Mouse (Mus musculus) C2C12 (cell line): ENCODE data around the gene Zfp36.

Source experiments
- CTCF ChIP-seq: IDR thresholded peaks from one replicate; pipeline ENCODE4 v1.5.1; 2011; ENCODE audit not compliant: control insufficient read depth, insufficient read depth, insufficient read length
- MAX ChIP-seq: IDR thresholded peaks from one replicate; pipeline ENCODE4 v1.6.1; 2011; ENCODE audit warnings: mild to moderate bottlenecking, control low read depth

DNA sequence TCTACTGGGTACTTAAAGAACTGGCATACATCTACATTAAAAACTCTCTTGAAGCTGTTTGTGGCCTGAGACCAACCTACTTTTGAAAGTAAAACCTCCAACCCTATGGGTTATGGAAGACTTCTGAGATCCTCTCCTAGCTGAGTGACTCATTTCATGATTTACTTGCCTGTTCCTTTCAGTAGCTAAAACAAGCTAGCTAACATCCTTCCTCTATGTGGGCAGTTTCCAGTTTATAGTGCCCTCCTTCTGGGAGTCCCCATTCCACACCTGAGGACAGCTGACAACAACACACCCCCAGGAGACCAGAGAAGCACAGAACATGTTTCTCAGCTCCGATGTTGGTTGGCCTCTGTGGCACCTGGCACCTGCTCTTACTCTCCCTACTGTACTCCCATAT lies 43.0 kb upstream of the Zfp36 start:
- no peak for TF ChIP-seq CTCF
- no peak for TF ChIP-seq MAX
